Mouse (Mus musculus): ENCODE measurements around the gene Zc3h12a.

DNA sequence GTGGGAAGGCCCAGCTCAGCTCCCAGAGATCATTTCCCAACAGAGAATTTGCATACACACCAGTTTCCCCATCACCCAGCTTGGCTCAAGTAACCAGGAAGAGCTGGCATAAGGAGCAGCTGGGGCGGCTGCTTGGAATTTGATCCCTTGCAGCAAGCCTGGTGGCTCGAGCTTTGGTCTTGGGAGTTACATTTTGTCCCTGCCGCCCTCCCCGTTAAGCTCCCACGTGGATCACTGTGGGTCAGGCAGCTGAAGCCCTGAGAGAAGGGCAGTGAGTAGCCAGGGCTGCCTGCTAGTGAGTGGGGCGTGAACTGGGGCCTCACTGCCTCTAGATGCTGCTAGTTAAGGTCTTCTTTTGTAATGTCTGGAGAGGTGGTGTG lies 11.9 kb downstream of the Zc3h12a start:
- TF ChIP-seq CTCF (IDR thresholded peaks at IDR 0.05; ENCODE audit: borderline replicate concordance, insufficient read depth, low read depth, low read length): no peak
- no peak for TF ChIP-seq POLR2A (IDR thresholded peaks at IDR 0.05; ENCODE audit: borderline replicate concordance, insufficient read depth, low read length)
